Mouse (Mus musculus): ENCODE measurements around the gene Klf8.

DNA sequence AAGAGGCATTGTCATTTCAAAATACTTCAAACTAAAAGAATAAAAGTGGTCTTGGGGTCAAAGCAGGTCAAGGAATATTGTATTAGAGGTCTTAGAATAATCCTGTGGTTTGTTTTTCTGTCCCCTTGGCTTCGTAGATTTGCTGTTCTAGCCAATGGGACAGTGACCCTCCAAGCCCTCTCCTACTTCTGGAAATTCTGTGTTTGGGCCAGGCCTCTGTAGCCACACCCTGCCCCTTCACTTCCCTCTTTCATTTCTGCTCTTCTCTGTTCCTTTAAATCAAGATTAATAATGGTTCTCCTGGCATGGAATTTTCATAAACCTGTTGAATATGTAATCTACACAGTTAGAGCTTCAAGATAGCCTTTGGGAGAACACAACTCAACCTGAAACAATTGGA, 17.0 kb downstream of the Klf8 start:
- no peak for TF ChIP-seq POLR2A (IDR thresholded peaks at IDR 0.05; ENCODE audit: low read depth, low read length)
- TF ChIP-seq CTCF (IDR thresholded peaks at IDR 0.05; ENCODE audit: borderline replicate concordance, insufficient read depth, low read length) = no peak
